Mouse (Mus musculus) ES-E14 (cell line): ENCODE data around the gene Il17d.

Source experiments
- CHD2 ChIP-seq: IDR thresholded peaks from 2 replicates; pipeline ENCODE4 v1.6.1; 2014; ENCODE audit warnings: mild to moderate bottlenecking, low read depth, low read length, inconsistent platforms
- ZNF384 ChIP-seq: IDR thresholded peaks from 2 replicates; pipeline ENCODE4 v1.6.1; 2012; ENCODE audit warnings: low read depth, low read length, inconsistent platforms

DNA sequence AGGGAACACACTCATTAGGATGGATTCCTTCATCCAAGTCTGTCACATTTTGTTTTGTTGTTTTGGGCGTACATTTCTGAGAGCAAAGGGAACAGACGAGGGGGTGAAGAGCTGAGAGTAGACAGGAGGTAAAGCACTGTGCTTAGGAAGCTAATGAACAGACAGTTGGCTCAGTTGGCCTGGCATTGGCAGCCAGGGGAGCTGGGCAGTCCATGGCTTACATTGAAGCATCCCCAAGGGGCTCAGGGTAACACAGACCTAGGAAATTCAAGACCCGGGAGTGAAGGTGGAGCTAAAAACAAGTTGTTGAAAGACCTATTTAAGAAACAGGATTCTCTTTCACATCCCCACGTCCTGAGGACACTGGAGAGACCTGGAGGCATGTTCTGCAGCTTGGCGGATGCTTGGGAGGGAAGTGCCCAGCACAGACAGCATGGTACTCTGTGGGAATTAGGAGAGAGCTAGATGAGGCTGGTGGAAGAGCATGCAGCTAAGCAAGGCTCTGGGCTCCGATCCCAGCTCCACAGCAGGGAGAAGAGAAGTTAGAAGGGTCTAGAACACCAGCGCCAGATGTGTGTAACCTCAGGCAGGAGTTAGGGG is 31.0 kb downstream of the Il17d start:
- TF ChIP-seq CHD2 (no peak), ZNF384 (no peak)
